Mouse (Mus musculus) ES-CJ7 (cell line): Measurements from ENCODE around the gene Olfr57.
"Not testable (repeated sequence)": the region's sequence is repeated elsewhere in the genome, so short reads cannot be mapped to it uniquely, and the experiment has no call there.

Experiments used
- DNase-seq: peaks from one replicate; pipeline ENCODE4 v3.0.0; 2011; ENCODE audit warnings: low read depth, low spot score

Olfr57 gene

GRCm38 (mm10) chr10:79028441-79028840 is at the start of gene Olfr57:
Gene Olfr57 (plus strand): TSS chr10:79028741.
- DNase-seq = no peak

DNA sequence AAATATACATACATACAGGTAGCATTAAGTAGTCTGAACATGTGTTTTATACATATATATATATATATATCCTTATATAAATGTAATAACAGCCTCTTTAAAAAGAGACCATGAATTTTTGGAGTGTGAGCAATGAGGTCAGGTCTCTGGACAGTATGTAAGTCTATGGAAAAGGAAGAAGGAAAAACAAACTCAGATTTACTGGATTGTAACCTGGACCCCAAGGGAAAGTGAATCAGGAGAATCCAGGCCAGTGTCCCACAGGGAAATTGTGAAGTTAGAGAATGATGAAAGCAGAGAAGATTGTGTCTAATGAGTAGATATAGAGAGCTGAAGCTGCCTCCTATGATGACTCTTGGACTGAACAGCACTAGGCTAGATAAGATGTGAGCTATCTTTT is 47.8 kb upstream of the Olfr57 start, which contains the start of gene Olfr1352:
Gene Olfr1352, plus strand, starts transcription at position 301 of the 400 bp plus-strand sequence.
- no peak for DNase-seq

- DNase-seq = no peak
These were observed 16.4 kb upstream of the Olfr57 start, which contains the start of gene Olfr1351 for GRCm38 (mm10) chr10:79012172-79012571. Gene Olfr1351 (plus strand): TSS chr10:79012472.

DNA sequence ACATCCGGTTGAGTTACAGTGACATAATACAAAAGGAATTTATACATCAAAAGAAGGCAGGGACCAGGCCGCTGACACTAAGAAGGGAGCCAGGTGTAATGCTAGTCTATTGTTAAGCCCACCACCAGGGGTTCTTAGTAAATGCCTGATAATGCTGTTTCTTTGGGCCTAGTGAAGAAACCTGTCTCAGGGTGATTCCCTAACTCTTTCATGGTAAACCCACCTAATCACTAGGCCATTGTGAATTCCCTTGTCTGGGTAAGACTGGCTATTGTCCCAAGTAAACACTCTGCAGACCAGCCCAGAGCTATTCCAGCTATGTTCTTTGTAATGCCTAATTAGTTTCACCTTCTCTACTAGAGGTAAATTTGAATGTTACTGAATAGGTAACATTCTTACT is 13.9 kb downstream of the Olfr57 start:
- DNase-seq = peak; percentile 91

DNA sequence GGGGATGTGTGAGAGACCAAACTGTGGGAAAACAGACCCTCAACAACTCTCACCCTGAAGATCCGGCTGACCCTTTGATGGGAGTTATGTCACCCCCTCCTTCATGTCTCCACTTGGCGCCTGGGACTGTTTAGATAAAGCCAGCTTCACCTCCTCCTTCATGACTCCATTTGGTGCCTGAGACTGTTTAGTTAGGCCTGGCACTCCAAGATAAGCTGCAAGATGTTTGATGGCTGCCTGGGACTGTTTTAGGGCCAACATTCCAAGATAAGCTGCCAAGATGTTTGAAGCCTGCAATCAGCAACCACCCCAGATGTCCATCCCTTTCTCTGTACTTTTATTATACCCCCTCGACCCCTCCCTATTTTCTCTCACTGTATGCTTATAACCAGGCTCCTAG is 28.8 kb downstream of the Olfr57 start:
- not testable (repeated sequence) for DNase-seq
